In genomic region chr6:34474031-34474430, GRCm38 (mm10) we compare ENCODE assay signal across 16 mouse cellular contexts. TPM values are rescaled to one million over a fixed set of nuclear protein-coding genes. Genes with fewer than 3 reads are reported as not detected.
DNase-seq lines count a peak whose midpoint lies in the region; ATAC-seq and TF ChIP-seq lines count a peak whose summit lies in the region.
"Had no signal": no experiment of that assay in that cellular context is flagged by ENCODE, and none has a peak within 500 bp of the region (broad histone marks: within the 10 kb centered on the region; RNA-seq: fewer than 3 reads in every experiment).

No protein-coding gene starts in this region.

- no peaks in the 10 kb centered on the region for H3K36me3 ChIP-seq in lung, postnatal 0 days (ENCODE audit: insufficient read depth, low read length)
- no peaks in the 10 kb centered on the region for H3K36me3 ChIP-seq in liver, postnatal 0 days (replicated peaks; ENCODE audit: insufficient read depth, low read length)
- H3K36me3 ChIP-seq: limb, embryonic 10.5 days had no signal

- H3K9ac ChIP-seq in lung, postnatal 0 days (replicated peaks; ENCODE audit: low read depth) = no peak overlapping the region
- no peak overlapping the region for H3K9ac ChIP-seq in liver, postnatal 0 days (replicated peaks)

- no peak overlapping the region for H3K4me2 ChIP-seq in lung, postnatal 0 days (replicated peaks; ENCODE audit: low read depth, low read length)
- no peak overlapping the region for H3K4me2 ChIP-seq in liver, postnatal 0 days (ENCODE audit: low read depth, low read length)

- no peak overlapping the region for H3K4me3 ChIP-seq in lung, postnatal 0 days (ENCODE audit: low read depth, low read length)
- H3K4me3 ChIP-seq in liver, postnatal 0 days (ENCODE audit: low read depth, low read length) = no peak overlapping the region
- no peak overlapping the region for H3K4me3 ChIP-seq in cerebellum, adult 2 months (replicated peaks; ENCODE audit: insufficient read depth, low read depth, low read length)
- H3K4me3 ChIP-seq: limb, embryonic 10.5 days had no signal

- TF ChIP-seq EP300 in lung, postnatal 0 days (IDR thresholded peaks at IDR 0.05) = no peak
- no peak for TF ChIP-seq EP300 in liver, postnatal 0 days (IDR thresholded peaks at IDR 0.05; ENCODE audit: low read depth)

- 59% methylated on average over 3 of the region's 3 CpGs for WGBS in lung, postnatal 0 days
- 67% methylated on average over 3 of the region's 3 CpGs for WGBS in liver, postnatal 0 days (ENCODE audit: insufficient replicate concordance)
- 64% methylated on average over 3 of the region's 3 CpGs for WGBS in cerebellum, adult 2 months

- peak; percentile 47 for TF ChIP-seq CTCF in lung, postnatal 0 days (IDR thresholded peaks at IDR 0.05)
- peak; percentile 69 for TF ChIP-seq CTCF in liver, postnatal 0 days (IDR thresholded peaks at IDR 0.05; ENCODE audit: low read depth)
- TF ChIP-seq CTCF in cerebellum, adult 2 months (IDR thresholded peaks at IDR 0.05; ENCODE audit: borderline replicate concordance, insufficient read depth, low read depth, low read length) = no peak

- H3K27me3 ChIP-seq in lung, postnatal 0 days (replicated peaks; ENCODE audit: insufficient read depth, low read length) = no peaks in the 10 kb centered on the region
- H3K27me3 ChIP-seq in liver, postnatal 0 days (ENCODE audit: insufficient read depth, low read length) = no peaks in the 10 kb centered on the region
- no peaks in the 10 kb centered on the region for H3K27me3 ChIP-seq in cerebellum, adult 2 months (ENCODE audit: control insufficient read depth, insufficient read depth, low read length)

- DNase-seq in lung, postnatal 0 days (ENCODE audit: low spot score) = no peak
- no peak for DNase-seq in lung, adult 18-20 months
- DNase-seq in ES-CJ7 (ENCODE audit: low read depth, low spot score) = peak; percentile 64
- DNase-seq in c-Kit-positive CD71-positive TER-119-positive erythroid progenitor cells, embryonic 14.5 days (ENCODE audit: low spot score) = peak; percentile 60
- no peak for DNase-seq in liver, postnatal 0 days
- no peak for DNase-seq in cerebellum, postnatal 10 days
- no peak for DNase-seq in kidney, adult 11 months
- no peak for DNase-seq in cerebellum, adult 2 months
- DNase-seq: adrenal gland, postnatal 14 days; cerebellum, adult 9-11 months; gastrocnemius, postnatal 36 days; lung, postnatal 4 days; thymus, adult 18-20 months had no signal

- TF ChIP-seq POLR2A in cerebellum, adult 2 months (IDR thresholded peaks at IDR 0.05; ENCODE audit: borderline replicate concordance, insufficient read depth, low read length) = no peak

- H3K9me3 ChIP-seq in lung, postnatal 0 days (ENCODE audit: low read length) = no peaks in the 10 kb centered on the region
- no peaks in the 10 kb centered on the region for H3K9me3 ChIP-seq in liver, postnatal 0 days (ENCODE audit: low read length)
- H3K9me3 ChIP-seq: limb, embryonic 10.5 days had no signal

- no peak overlapping the region for H3K27ac ChIP-seq in lung, postnatal 0 days (ENCODE audit: low read length)
- H3K27ac ChIP-seq in liver, postnatal 0 days (ENCODE audit: low read depth) = no peak overlapping the region
- H3K27ac ChIP-seq in cerebellum, adult 2 months (ENCODE audit: insufficient read depth, low read length) = no peak overlapping the region
- H3K27ac ChIP-seq: limb, embryonic 10.5 days had no signal

- H3K4me1 ChIP-seq in lung, postnatal 0 days (ENCODE audit: insufficient read depth, low read depth, low read length) = no peaks in the 10 kb centered on the region
- H3K4me1 ChIP-seq in liver, postnatal 0 days (ENCODE audit: insufficient read depth) = peaks cover 41% of the 10 kb centered on the region
- peaks cover 2% of the 10 kb centered on the region; the same call in 1 of the 2 replicates for H3K4me1 ChIP-seq in cerebellum, adult 2 months (ENCODE audit: control insufficient read depth, insufficient read depth, low read length)

- no peak for ATAC-seq in lung, postnatal 0 days
- ATAC-seq in liver, postnatal 0 days = no peak
- ATAC-seq: forebrain, embryonic 14.5 days; intestine, embryonic 16.5 days had no signal

RNA-seq across cellular contexts. Expression of gene Bpgm, which starts 2.0 kb away (rescaled TPM):
- 66.6 and 69.7 TPM in 2 replicates for polyA plus RNA-seq in lung, postnatal 0 days (2015; fragmentation: Nextera tagmentation; extraction: Ambion mirVana)
- 85.5 and 88.8 TPM in 2 replicates for polyA plus RNA-seq in liver, postnatal 0 days (2015; fragmentation: Nextera tagmentation; extraction: Ambion mirVana)
- 101 and 117 TPM in 2 replicates for polyA plus RNA-seq in cerebellum, adult 2 months (2012; rRNA removed)

Comparison
In these comparisons a context has a peak if more than half of its experiments do, and no peak if none do; other contexts are left out.
1. DNase-seq: peak in ES-CJ7 (single experiment) and c-Kit-positive CD71-positive TER-119-positive erythroid progenitor cells, embryonic 14.5 days (single experiment); none in lung, postnatal 0 days (single experiment), lung, adult 18-20 months (0 of 2), liver, postnatal 0 days (single experiment), cerebellum, postnatal 10 days (0 of 2), kidney, adult 11 months (single experiment) and cerebellum, adult 2 months (0 of 2).